Mouse (Mus musculus) olfactory bulb, adult 2 months (tissue): ENCODE data around the gene Hdgfl2. TPM values are rescaled to one million over a fixed set of nuclear protein-coding genes. Genes with fewer than 3 reads are reported as not detected.
"Not testable (repeated sequence)": the region's sequence is repeated elsewhere in the genome, so short reads cannot be mapped to it uniquely, and the experiment has no call there.

Source experiments
- H3K27ac ChIP-seq: fragments of 200-500 bp; 2 replicates; pipeline ENCODE4 v1.5.1; 2012; ENCODE audit warnings: low read depth, low read length; ENCODE audit not compliant: insufficient read depth
- H3K4me1 ChIP-seq: fragments of 200-500 bp; 2 replicates; pipeline ENCODE4 v1.6.1; 2012; ENCODE audit warnings: low read length; ENCODE audit not compliant: control insufficient read depth, insufficient read depth
- H3K4me3 ChIP-seq: fragments of 200-500 bp; 2 replicates; pipeline ENCODE4 v1.5.1; 2012; ENCODE audit warnings: mild to moderate bottlenecking, low read depth, low read length, moderate library complexity; ENCODE audit not compliant: insufficient read depth
- CTCF ChIP-seq: fragments of 200-500 bp; IDR thresholded peaks from 2 replicates; pipeline ENCODE4 v1.5.1; 2012; ENCODE audit warnings: low read depth, mild to moderate bottlenecking, low read length, moderate library complexity; ENCODE audit not compliant: insufficient read depth
- POLR2A ChIP-seq: fragments of 200-500 bp; IDR thresholded peaks from 2 replicates; pipeline ENCODE4 v1.6.1; 2012; ENCODE audit warnings: mild to moderate bottlenecking, low read depth, low read length, moderate library complexity; ENCODE audit not compliant: insufficient read depth
- WGBS: fragments of 180-500 bp; shearing (Covaris S2); methylation state at CpG from one replicate; pipeline ENCODE4 v1.1.7; 2018; 5-methylcytosine and 5-hydroxymethylcytosine counted together
- polyA plus RNA-seq: library from polyadenylated mRNA; stranded (reverse); fragments of >200 nt; gene quantifications from 2 replicates; pipeline ENCODE4 v1.2.4, GENCODE M21; 2012; ENCODE audit warnings: low replicate concordance; ENCODE audit not compliant: missing spikeins, insufficient read depth, insufficient read length

The Hdgfl2 gene
- polyA plus RNA-seq, 1 experiment, result 483 TPM

DNA sequence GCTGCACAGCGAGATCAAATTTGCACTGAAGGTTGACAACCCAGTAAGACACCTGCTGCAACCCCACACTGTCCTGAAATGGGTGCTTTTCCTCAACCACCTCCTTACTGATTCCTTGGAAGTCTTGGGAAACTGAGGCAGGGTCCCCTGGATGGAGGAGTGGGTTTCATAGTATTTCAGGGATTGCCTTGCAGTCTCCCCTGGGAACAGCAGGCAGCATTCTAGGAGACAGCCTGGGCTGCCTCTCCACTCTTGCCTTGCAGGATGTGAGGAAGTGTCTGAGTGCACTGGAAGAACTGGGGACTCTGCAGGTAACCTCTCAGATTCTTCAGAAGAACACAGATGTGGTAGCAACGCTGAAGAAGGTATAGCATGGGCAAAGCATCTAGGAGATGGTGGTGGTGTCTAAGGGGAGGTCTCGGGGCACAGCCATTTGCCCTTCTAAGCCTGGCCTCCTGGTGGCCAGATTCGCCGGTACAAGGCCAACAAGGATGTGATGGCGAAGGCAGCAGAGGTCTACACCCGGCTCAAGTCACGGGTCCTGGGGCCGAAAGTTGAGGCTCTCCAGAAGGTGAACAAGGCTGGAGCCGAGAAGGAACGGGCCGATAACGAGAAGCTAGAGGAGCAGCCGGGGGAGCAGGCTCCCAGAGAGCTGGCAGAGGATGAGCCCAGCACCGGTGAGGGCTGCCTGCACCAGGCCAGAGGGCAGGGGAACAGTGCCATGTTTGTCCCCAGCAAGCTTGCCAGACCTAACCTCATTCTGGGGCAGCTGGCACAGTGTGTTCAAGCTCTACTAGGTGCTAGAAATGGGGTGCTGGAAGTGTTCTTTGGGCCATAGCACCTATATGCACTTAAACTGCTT lies 19.5 kb downstream of the Hdgfl2 start:
- no peak overlapping the region for H3K27ac ChIP-seq
- TF ChIP-seq POLR2A (no peak), CTCF (no peak)
- no peaks in the 10 kb centered on the region for H3K4me1 ChIP-seq
- H3K4me3 ChIP-seq, result no peak overlapping the region
- WGBS, result 85% methylated on average over 15 of the region's 15 CpGs

DNA sequence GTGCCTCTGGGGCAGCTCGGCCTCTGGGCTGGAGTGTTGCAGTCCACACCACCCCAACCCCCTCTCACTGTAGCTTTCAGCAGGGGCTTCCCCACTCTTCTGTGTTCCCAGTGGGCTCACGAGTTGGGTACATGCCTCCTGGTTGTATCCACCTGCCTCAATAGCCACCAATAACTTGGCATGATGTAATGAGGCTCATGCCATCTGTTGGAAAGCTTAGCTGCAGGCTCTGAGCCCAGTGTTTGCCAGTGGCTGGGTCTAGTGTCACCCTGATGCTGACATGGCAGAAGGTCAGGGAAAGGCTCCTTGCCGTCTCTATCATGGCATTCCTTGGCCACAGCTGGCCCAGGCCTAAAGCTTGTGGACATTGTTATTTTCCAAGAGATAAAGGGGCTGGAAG lies 21.4 kb downstream of the Hdgfl2 start:
- Histone ChIP-seq H3K4me1 (no peaks in the 10 kb centered on the region), H3K4me3 (no peak overlapping the region), H3K27ac (no peak overlapping the region)
- 86% methylated on average over 3 of the region's 3 CpGs for WGBS
- TF ChIP-seq POLR2A (no peak), CTCF (no peak)

DNA sequence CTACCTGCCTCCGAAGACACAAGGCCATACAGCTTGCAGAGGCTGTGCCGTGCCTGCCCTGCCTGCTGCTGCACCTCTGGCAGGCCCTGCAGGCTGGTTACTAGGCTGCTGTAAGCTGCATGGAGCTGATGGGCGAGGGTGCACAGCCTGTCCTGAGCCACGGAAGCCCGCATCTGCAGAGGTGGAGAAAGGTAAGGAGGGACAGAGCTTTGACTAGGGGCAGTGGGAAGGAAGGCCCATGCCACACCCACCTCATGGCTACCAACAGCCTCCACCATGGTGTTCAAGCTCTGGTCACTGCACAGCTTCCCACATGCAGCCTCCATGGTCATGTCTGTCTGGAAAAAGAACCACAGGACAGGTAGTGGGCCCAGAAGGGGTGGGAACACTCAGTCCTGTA lies 22.7 kb downstream of the Hdgfl2 start:
- TF ChIP-seq POLR2A (no peak), CTCF (no peak)
- 93% methylated on average over 5 of the region's 5 CpGs for WGBS
- Histone ChIP-seq H3K27ac (no peak overlapping the region), H3K4me3 (no peak overlapping the region), H3K4me1 (no peaks in the 10 kb centered on the region)

DNA sequence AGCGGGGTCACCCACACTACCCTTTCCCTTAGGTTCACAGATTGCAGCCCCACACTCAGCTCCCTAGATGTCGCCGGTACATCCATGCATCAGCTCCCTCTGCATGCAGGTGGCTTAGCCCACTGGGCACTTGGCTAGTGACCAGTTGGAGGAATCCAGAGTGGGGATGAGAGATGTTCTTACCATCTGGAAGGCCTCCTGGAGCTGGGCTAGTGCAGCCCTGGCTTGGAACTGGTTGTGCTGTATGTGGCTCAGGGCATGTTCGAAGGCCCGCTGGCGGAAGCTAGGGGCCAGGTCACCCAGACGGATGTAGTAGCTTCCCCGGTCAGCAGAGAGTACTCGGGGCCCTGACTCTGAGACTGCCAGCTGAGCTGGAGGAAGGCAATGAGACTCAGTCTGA lies 23.5 kb downstream of the Hdgfl2 start:
- Histone ChIP-seq H3K4me3 (no peak overlapping the region), H3K4me1 (no peaks in the 10 kb centered on the region), H3K27ac (no peak overlapping the region)
- TF ChIP-seq POLR2A (no peak), CTCF (no peak)
- 92% methylated on average over 9 of the region's 9 CpGs for WGBS

DNA sequence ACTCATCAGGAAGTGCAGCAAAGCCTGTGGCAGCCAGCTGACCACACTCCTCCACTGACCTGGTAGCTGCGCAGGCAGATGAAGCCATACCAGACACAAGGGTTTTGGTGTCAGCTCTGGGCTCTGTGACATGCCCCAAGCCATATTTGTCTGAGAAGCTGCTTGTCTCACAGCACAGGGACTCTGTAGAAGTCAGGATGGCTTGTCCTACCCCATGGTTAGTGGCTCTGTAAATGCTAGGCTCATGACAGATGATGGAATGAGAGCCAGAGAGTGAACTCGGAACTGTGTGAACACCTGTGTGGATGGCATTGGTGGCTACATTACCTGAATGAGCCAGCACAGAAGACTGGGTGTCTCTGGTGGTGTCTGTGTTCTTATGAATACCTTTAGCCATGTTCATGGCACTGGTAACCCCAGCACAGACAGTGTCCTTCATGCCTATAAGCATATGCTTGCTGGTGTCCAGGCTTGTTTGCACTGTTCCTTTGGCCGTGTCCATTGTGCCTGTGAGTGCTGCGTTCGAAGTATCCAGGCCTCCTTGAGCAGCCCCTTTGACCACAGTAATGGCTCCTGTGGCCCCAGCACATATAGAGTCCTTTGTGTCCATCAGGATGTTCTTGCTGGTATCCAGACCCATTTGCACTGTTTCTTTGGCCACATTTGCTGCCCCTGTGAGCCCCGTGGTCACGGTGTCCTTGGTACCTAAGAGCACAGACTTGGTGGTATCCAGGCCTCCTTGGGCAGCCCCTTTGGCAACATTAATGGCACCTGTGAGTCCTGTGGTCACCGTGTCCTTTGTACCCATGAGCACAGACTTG lies 24.2 kb downstream of the Hdgfl2 start:
- H3K4me3 ChIP-seq, result no peak overlapping the region
- no peak overlapping the region for H3K27ac ChIP-seq
- H3K4me1 ChIP-seq, result no peaks in the 10 kb centered on the region
- TF ChIP-seq CTCF (no peak), POLR2A (no peak)
- 94% methylated on average over 8 of the region's 8 CpGs for WGBS

DNA sequence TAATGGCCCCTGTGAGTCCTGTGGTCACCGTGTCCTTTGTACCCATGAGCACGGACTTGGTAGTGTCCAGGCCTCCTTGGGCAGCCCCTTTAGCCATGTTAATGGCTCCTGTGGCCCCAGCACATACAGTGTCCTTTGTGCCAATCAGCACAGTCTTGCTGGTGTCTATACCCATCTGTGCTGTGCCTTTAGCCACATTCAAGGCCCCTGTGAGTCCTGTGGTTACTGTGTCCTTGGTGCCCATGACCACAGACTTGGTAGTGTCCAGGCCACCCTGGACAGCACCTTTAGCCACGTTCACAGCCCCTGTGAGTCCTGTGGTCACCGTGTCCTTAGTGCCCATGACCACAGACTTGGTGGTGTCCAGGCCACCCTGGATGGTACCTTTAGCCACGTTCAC lies 25.4 kb downstream of the Hdgfl2 start:
- H3K4me1 ChIP-seq, H3K4me3 ChIP-seq, H3K27ac ChIP-seq: not testable (repeated sequence)
- WGBS, result 98% methylated on average over 2 of the region's 5 CpGs

DNA sequence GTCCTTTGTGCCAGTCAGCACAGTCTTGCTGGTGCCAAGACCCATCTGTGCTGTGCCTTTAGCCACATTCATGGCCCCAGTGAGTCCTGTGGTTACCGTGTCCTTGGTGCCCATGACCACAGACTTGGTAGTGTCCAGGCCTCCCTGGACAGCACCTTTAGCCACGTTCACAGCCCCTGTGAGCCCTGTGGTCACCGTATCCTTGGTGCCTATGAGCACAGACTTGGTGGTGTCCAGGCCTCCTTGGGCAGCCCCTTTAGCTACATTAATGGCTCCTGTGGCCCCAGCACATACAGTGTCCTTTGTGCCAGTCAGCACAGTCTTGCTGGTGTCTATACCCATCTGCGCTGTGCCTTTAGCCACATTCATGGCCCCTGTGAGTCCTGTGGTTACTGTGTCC lies 27.0 kb downstream of the Hdgfl2 start:
- not testable (repeated sequence) for H3K4me3 ChIP-seq, H3K27ac ChIP-seq, H3K4me1 ChIP-seq
- WGBS, result 92% methylated on average over 4 of the region's 4 CpGs

DNA sequence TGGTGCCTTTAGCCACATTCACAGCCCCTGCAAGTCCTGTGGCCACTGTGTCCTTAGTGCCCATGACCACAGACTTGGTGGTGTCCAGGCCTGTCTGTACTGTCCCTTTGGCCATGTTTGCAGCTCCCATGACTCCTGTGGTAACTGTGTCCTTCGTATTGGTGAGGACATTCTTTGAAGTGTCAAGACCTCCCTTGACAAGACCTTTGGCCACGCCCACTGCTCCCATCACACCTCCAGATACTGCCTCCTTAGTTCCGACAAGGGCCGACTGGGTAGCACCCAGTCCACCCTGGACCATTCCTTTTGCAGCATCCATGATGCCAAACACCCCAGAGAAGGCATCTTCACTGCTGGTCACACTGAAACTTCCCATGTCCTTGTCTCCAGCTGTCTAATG lies 27.5 kb downstream of the Hdgfl2 start:
- no peak for TF ChIP-seq CTCF
- no peak for TF ChIP-seq POLR2A
- Histone ChIP-seq H3K27ac (no peak overlapping the region), H3K4me3 (no peak overlapping the region), H3K4me1 (no peaks in the 10 kb centered on the region)
- WGBS, result 80% methylated on average over 4 of the region's 4 CpGs

DNA sequence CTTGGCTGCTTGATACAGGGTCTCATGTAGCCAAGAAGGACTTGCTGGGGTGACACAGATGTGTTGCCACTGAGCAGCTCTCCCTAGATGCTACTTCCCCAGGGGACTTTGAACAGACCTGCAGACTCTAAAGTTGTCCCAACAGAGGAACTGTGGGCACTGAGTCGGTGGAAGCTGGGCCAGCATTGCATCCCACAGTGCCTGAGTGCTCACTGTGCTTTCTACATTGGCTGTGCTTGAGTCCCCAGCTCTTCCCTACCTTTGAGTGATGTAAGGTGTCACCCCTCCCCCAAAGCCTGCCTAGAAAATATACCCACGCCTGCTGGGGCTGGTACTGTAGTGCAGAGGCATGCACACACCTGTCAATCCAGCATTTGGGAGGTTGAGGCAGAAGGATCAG lies 28.3 kb downstream of the Hdgfl2 start:
- no peak overlapping the region for H3K4me3 ChIP-seq
- H3K27ac ChIP-seq, result no peak overlapping the region
- no peaks in the 10 kb centered on the region for H3K4me1 ChIP-seq
- 75% methylated on average over 2 of the region's 2 CpGs for WGBS
- TF ChIP-seq POLR2A, result no peak
- TF ChIP-seq CTCF, result no peak
